Mouse (Mus musculus) heart, adult 9 months (tissue): ENCODE results near the gene Klk6.
A peak's percentile ranks its signal among the peaks of the same experiment; 100 is the strongest.

Experiments
- DNase-seq, 2 experiments: peaks; one replicate each; pipeline ENCODE4 v3.0.0; 2022; ENCODE audit warnings: low spot score in 2 of 2

Gene Klk6

GRCm38 (mm10) chr7:43821581-43821980 lies 2.7 kb upstream of the Klk6 start:
- DNase-seq = no peak

- no peak for DNase-seq
Measured at GRCm38 (mm10) chr7:43826056-43826455, 1.8 kb downstream of the Klk6 start.

- no peak for DNase-seq
Measured at GRCm38 (mm10) chr7:43827706-43828105, 3.4 kb downstream of the Klk6 start.

- no peak for DNase-seq
Measured at GRCm38 (mm10) chr7:43829006-43829405, 4.7 kb downstream of the Klk6 start.

- no peak for DNase-seq
Measured at GRCm38 (mm10) chr7:43841701-43842100, 17.4 kb downstream of the Klk6 start, which contains the start of gene Klk5. TSS of gene Klk5 (plus strand) at chr7:43841971.

GRCm38 (mm10) chr7:43843801-43844200 lies 19.5 kb downstream of the Klk6 start:
- DNase-seq = no peak

GRCm38 (mm10) chr7:43851616-43852015 lies 27.3 kb downstream of the Klk6 start:
- DNase-seq = no peak

- no peak for DNase-seq
Measured at GRCm38 (mm10) chr7:43854642-43855380, 30.5 kb downstream of the Klk6 start.

GRCm38 (mm10) chr7:43855709-43856108 lies 31.4 kb downstream of the Klk6 start:
- DNase-seq = no peak

- no peak for DNase-seq
Measured at GRCm38 (mm10) chr7:43856307-43856706, 32.0 kb downstream of the Klk6 start.

- DNase-seq = no peak
Measured at GRCm38 (mm10) chr7:43857501-43857900, 33.2 kb downstream of the Klk6 start.

GRCm38 (mm10) chr7:43860411-43860810 lies 36.1 kb downstream of the Klk6 start:
- no peak for DNase-seq

- peak in 1 of 2 experiments; percentile 27 for DNase-seq
Measured at GRCm38 (mm10) chr7:43873237-43873636, 48.9 kb downstream of the Klk6 start.

- DNase-seq = no peak
Measured at GRCm38 (mm10) chr7:43873674-43874073, 49.4 kb downstream of the Klk6 start.

- no peak for DNase-seq
Measured at GRCm38 (mm10) chr7:43874868-43875375, 50.6 kb downstream of the Klk6 start.

- DNase-seq = no peak
Measured at GRCm38 (mm10) chr7:43876444-43876843, 52.1 kb downstream of the Klk6 start.

GRCm38 (mm10) chr7:43878281-43878680 lies 54.0 kb downstream of the Klk6 start:
- DNase-seq = no peak

GRCm38 (mm10) chr7:43880912-43881311 lies 56.6 kb downstream of the Klk6 start, which contains the start of gene Klk4:
TSS of gene Klk4 (plus strand) at chr7:43881160.
- DNase-seq = no peak
